Mouse (Mus musculus) kidney, postnatal 25 days (tissue): Measurements from ENCODE around the gene Myh9.

Source experiments
- DNase-seq, 2 experiments: peaks; one replicate each; pipeline ENCODE4 v3.0.0; 2021; ENCODE audit warnings: mixed read lengths in 2 of 2

Gene Myh9

GRCm38 (mm10) chr15:77827794-77828193 is 14.2 kb downstream of the Myh9 start:
- DNase-seq, result peak in 1 of 2 experiments; percentile 59

DNA sequence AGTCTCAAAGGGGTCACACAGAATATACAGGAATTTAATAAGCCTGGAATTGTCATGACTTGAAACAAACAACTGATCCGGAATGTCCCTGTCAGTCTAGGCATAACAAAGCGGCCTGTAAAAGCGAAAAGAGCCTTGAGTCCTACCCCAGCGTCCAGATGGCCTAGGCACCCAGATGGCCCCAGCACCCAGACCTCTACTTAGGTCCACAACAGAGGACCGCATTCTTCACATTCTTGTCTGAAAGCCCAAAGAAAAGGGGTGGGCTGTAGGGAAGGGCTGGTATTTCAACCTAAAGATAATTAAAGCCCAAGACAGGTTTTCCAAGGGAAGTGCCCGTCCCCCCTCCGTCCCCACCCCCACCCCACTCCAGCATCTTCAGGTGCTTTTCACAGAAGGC is 14.6 kb downstream of the Myh9 start:
- DNase-seq, result no peak

GRCm38 (mm10) chr15:77825382-77825781 is 16.6 kb downstream of the Myh9 start:
- peak in 1 of 2 experiments; percentile 55 for DNase-seq

DNA sequence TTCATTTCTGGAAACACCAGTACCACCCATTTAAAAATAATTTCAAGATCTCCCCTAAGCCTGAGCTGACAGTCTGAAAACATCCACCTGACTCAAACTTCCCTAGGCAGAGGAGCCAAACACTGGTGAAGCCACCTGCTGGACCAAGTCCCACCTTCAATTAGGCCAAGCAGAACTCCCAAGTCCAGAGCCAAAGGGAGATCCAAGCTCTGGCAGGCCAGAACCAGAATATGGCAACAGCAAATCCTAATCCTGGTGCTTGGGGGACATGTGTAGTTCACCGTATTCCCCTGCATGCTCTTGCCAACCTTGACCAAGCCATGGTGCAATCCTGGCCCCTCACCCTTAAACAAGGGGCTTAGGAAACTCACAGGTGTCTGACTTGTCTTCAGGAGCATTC is 17.7 kb downstream of the Myh9 start:
- no peak for DNase-seq

- DNase-seq, result peak in 1 of 2 experiments; percentile 57
These were observed 18.3 kb downstream of the Myh9 start for GRCm38 (mm10) chr15:77823634-77824033.

DNA sequence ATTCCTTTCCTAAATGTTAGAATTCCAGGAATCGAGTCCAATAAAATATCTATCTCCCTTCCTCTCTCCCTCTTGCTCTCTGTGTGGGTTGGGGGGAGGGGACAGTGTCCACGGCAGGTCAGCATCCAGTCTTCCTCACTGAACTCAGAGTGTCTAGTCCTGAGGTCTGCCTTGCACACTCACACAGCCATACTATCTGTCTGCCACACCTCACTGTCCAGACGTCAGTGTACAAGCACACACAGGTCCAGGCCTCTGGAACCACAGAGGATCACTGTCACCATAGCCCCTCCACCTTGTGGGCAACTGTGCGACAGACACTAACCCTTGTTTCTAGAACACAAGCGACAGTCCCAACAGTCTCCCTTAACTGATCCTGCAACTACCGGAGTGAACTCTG is 18.8 kb downstream of the Myh9 start:
- DNase-seq, result peak in 1 of 2 experiments; percentile 33

DNA sequence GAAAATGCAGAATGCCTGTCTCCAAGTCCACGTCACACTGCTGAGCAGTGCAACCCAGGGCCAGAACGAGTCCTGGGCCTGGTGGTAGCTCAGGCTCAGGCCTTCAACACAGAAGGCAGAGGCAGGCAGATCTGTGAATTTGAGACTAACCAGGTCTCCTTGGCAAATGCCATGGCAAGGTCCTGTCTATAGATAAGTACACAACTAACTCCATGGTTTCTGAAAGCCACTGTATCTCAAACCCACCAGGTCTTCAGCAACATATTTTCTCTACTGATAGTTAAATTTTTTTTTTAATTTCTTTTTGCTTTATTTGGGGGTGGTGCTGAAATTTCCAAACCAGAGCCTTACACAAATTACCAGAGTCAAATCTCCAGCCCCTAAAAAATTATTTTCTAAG is 19.3 kb downstream of the Myh9 start:
- DNase-seq, result peak in 1 of 2 experiments; percentile 35

DNA sequence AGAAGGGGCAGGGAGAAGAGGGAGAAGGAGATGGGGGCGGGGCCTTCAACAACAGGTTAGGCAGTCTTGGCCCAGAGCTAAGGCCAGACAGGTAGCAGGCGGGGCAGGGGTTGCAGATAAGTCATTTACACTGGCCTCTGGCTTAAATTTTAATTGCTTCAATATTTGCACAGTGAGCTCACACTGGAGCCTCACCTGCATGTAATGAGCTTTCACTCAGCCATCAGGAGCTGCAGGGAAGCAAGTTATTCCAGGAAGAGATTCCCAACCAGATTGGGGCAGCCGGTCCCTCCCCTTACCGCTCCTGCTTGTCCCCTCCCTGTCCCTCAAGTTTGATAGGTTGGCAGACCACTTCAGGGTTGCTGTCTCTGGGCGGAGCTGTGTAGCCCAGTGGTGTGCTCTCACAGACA is 19.9 kb downstream of the Myh9 start:
- peak; percentile 79 to 86 for DNase-seq

DNA sequence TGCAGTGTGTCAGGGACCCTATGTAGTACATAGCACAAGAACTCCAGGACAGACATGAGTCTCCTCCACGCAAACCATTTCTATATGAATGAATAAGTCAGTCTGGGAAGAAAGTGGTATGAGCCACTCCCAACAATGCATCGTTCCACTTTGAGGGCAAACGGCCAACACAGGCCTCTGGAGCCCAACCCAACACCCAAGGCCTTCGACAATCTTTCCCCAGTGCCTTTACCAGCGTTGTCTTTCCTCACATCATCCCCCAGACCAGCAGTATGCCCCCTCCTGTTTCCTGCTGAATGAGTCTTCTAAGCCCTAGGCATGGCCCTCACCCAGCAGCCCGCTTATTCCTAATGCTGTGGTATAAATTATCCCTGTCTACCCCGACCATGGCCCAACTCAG is 20.6 kb downstream of the Myh9 start:
- peak; percentile 45 to 54 for DNase-seq

DNA sequence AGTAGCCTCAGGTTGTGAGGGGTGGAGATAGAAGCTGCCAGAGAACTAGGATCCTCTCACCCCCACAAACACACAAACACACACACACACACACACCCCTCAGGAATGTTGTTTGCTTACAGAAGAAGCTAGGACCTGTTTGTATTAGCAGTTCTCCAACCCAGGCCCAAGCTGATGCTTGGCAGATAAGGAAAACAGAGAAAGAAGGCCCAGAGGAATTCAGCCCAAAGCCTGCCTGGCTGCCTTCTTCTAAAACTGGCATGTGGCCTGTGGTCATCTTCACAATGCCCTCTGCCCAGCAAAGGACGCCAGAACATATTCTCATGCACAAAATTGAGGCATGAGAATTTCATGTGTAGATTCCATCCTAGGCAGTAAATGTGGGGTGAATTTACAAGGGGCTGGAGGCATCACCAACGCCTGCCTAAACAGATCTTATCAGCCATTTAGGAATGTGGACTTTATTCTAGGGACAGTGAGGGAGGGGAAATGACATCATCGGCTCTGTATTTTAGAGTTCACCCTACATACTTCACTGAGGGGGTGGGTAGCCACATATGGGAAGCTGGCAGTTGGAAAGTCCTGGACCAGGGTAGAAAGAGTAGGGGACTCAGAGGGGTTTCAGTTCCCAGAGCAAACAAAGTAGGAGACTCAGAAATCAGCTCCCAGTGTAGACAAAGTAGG is 21.4 kb downstream of the Myh9 start:
- peak in 1 of 2 experiments; percentile 58 for DNase-seq

DNA sequence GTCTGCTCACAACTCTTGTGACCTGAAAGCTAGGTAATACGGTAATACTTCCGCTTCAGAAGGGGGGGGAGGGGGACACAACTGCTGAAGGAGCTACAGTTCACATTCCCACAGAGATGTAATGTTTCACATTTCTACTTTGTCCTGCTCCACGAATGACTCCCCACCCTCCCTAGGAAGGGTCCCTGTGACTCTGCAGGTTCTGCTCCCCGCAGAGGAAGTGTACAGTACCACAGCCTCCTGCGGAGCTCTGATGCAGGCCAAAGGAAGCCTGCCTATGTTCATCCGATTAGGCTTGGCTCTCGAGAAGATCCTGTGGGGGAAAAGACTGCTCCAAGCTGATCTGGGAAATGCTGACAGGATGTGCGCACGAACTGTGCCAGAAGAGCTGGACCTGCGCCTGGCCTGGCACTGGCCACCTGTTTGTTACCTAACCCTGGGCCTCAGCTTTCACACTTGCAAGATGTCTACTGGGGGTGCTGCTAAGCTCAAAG is 22.0 kb downstream of the Myh9 start:
- peak; percentile 80 to 90 for DNase-seq

DNA sequence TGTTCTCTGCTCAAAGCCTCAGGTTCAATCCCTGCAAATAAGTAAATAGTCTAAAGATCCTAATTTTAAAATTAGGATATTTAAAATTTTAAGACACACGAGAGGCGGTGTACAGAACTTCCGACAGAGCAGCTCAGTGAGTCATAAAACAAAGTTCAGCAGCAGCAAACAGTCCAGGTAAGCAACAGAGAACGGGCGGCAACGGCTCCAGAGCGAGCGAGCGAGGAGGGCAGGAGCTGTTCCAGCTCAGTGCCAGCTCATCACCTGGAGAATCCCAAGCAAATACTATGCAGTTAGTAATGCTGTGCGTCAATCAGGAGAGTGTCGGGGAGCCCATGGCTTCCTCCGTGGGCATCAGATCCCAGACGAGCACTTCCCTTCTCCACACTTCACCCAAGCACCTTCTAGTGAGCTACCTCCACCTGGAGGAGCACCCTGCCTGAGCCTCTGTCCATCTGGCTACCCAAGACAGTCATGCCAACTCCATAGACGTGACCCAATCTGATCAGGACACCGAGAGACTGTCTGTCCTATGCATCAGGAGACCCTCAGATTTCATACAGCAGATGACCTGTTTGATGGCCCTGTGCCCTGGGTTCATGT is 23.3 kb downstream of the Myh9 start:
- peak in 1 of 2 experiments; percentile 58 for DNase-seq

GRCm38 (mm10) chr15:77817417-77817816 is 24.6 kb downstream of the Myh9 start:
- no peak for DNase-seq

- no peak for DNase-seq
These were observed 25.4 kb downstream of the Myh9 start for GRCm38 (mm10) chr15:77816601-77816950.

DNA sequence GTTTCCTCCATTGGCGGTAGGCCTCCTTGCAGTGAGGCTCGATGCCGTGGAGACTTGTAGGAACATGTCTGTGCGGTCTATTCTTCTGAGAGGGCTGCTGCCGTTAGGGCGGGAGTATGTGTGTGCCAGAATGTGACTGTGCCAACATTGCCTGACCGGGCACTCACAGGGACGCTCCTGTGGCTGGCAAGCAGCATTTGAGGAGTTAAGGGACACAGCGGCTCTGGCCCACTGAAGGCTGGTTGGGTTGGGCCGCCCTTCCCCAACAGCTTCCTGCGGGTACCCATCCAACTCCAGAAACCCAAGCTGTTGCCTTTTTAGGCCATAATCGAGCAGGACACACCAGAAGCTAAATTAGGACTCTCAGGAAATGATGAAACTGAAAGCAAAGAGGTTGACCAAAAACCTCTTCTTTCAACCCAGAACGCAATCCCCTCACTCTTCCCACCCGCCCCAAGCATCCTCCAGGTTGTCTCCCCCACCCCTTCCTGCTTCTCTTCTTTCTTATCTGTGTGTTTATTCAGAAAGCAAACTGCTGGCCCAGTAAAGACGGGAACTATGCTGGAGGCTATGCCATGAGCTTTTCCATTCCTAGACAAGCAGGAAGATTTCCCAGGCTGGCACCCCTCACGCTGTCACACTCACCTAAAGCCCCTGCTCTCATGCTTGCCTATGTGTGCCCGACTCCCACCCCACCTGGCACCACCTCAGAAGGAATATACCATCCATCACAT is 25.9 kb downstream of the Myh9 start:
- peak; percentile 45 to 76 for DNase-seq

- DNase-seq, result peak; percentile 48 to 66
These were observed 28.2 kb downstream of the Myh9 start for GRCm38 (mm10) chr15:77813639-77814375.

- DNase-seq, result no peak
These were observed 29.4 kb downstream of the Myh9 start for GRCm38 (mm10) chr15:77812578-77812977.

GRCm38 (mm10) chr15:77811099-77811760 is 30.7 kb downstream of the Myh9 start:
- DNase-seq, result no peak

GRCm38 (mm10) chr15:77810416-77811098 is 31.4 kb downstream of the Myh9 start:
- DNase-seq, result no peak

- DNase-seq, result no peak
These were observed 32.5 kb downstream of the Myh9 start for GRCm38 (mm10) chr15:77809434-77809833.

GRCm38 (mm10) chr15:77807264-77807585 is 34.8 kb downstream of the Myh9 start:
- no peak for DNase-seq
